Mouse (Mus musculus) G1E (cell line): ENCODE results near the gene Lsamp.

ENCODE experiments used
- CTCF ChIP-seq: IDR thresholded peaks from 2 replicates; pipeline ENCODE4 v1.5.1; 2012; ENCODE audit warnings: low read depth, low read length, inconsistent platforms, mixed read lengths
- TAL1 ChIP-seq: conservative IDR thresholded peaks from 2 replicates; pipeline ENCODE4 v1.6.1; 2012; ENCODE audit warnings: low read depth, low read length, inconsistent platforms, mixed read lengths

GRCm38 (mm10) chr16:40697253-40697652 lies 713.1 kb downstream of the Lsamp start:
- TF ChIP-seq CTCF (no peak), TAL1 (no peak)
